Mouse (Mus musculus) CH12.LX (cell line): ENCODE data around the gene Tmed2. TPM values are rescaled to one million over a fixed set of nuclear protein-coding genes. Genes with fewer than 3 reads are reported as not detected.
"Not testable (repeated sequence)": the region's sequence is repeated elsewhere in the genome, so short reads cannot be mapped to it uniquely, and the experiment has no call there.

Experiments used
- DNase-seq: peaks from one replicate; pipeline ENCODE4 v3.0.0-alpha.2; 2013; ENCODE audit errors: extremely low read depth
- H3K27ac ChIP-seq: 2 replicates; pipeline ENCODE4 v1.5.1; 2012; ENCODE audit warnings: low read depth, mild to moderate bottlenecking, control low read depth, moderate library complexity; ENCODE audit not compliant: insufficient read depth
- H3K27me3 ChIP-seq: replicated peaks from 2 replicates; pipeline ENCODE3; 2012; ENCODE audit warnings: inconsistent platforms
- H3K36me3 ChIP-seq, 2 experiments: replicated peaks in 1 of 2; 2 replicates each; pipeline versions ENCODE3 to v1.6.1; 2012; ENCODE audit warnings: inconsistent platforms in 1 of 2, low read length in 1 of 2, mild to moderate bottlenecking in 1 of 2, mixed read lengths in 1 of 2, moderate library complexity in 1 of 2; ENCODE audit not compliant: control insufficient read depth in 1 of 2, insufficient read depth in 1 of 2
- H3K4me1 ChIP-seq, 2 experiments: 2 replicates each; pipeline ENCODE4 v1.6.1; 2012; ENCODE audit warnings: inconsistent platforms in 1 of 2, moderate library complexity in 1 of 2; ENCODE audit not compliant: insufficient read depth in 2 of 2, control insufficient read depth in 1 of 2
- H3K4me2 ChIP-seq: 2 replicates; pipeline ENCODE4 v1.6.1; 2012; ENCODE audit warnings: low read depth, mild to moderate bottlenecking, control low read depth; ENCODE audit not compliant: poor library complexity, insufficient read depth, severe bottlenecking
- H3K4me3 ChIP-seq, 3 experiments: fragments of 150-350 bp in 1 of 3; sonication (generic) in 1 of 3; replicated peaks in 1 of 3; 2 replicates each; pipeline versions ENCODE3 to v1.5.1; 2011 to 2012; ENCODE audit warnings: low read depth in 2 of 3, low read length in 2 of 3, mild to moderate bottlenecking in 2 of 3, moderate library complexity in 2 of 3, control low read depth in 1 of 3, improper control_type of control experiment in 1 of 3, inconsistent platforms in 1 of 3, mixed read lengths in 1 of 3; ENCODE audit not compliant: poor library complexity in 1 of 3
- H3K79me2 ChIP-seq: replicated peaks from 2 replicates; pipeline ENCODE4 v1.6.1; 2012; ENCODE audit warnings: mild to moderate bottlenecking, moderate library complexity; ENCODE audit not compliant: control insufficient read depth, poor library complexity, insufficient read depth, severe bottlenecking; ENCODE audit errors: extremely low read depth
- H3K9ac ChIP-seq: 2 replicates; pipeline ENCODE4 v1.6.1; 2012; ENCODE audit warnings: low read depth, mild to moderate bottlenecking, control low read depth, moderate library complexity; ENCODE audit not compliant: insufficient read depth
- H3K9me3 ChIP-seq: replicated peaks from 2 replicates; pipeline ENCODE3; 2012; ENCODE audit warnings: low read length, inconsistent platforms, mixed read lengths
- CHD1 ChIP-seq: IDR thresholded peaks from 2 replicates; pipeline ENCODE4 v1.6.1; 2012; ENCODE audit warnings: low read depth, low read length, improper control_type of control experiment, inconsistent platforms
- CHD2 ChIP-seq: IDR thresholded peaks from 2 replicates; pipeline ENCODE4 v1.6.1; 2011; ENCODE audit warnings: low read length, improper control_type of control experiment
- E2F4 ChIP-seq: IDR thresholded peaks from 2 replicates; pipeline ENCODE4 v1.6.1; 2011; ENCODE audit warnings: low read depth, low read length, improper control_type of control experiment; ENCODE audit not compliant: insufficient replicate concordance
- ELF1 ChIP-seq: IDR thresholded peaks from 2 replicates; pipeline ENCODE4 v1.6.1; 2014; ENCODE audit warnings: low read depth, mild to moderate bottlenecking, inconsistent platforms, low read length, improper control_type of control experiment
- EP300 ChIP-seq: IDR thresholded peaks from 2 replicates; pipeline ENCODE4 v1.6.1; 2011; ENCODE audit warnings: low read length, improper control_type of control experiment
- GABPA ChIP-seq: IDR thresholded peaks from 2 replicates; pipeline ENCODE4 v1.6.1; 2012; ENCODE audit warnings: low read depth, low read length, improper control_type of control experiment, inconsistent platforms; ENCODE audit not compliant: insufficient replicate concordance
- HCFC1 ChIP-seq: IDR thresholded peaks from 2 replicates; pipeline ENCODE4 v1.6.1; 2012; ENCODE audit warnings: low read depth, mild to moderate bottlenecking, inconsistent platforms, low read length, improper control_type of control experiment
- JUN ChIP-seq: IDR thresholded peaks from 2 replicates; pipeline ENCODE4 v1.6.1; 2011; ENCODE audit warnings: low read depth, mild to moderate bottlenecking, low read length, improper control_type of control experiment, moderate library complexity; ENCODE audit not compliant: insufficient read depth
- MAFK ChIP-seq: IDR thresholded peaks from 2 replicates; pipeline ENCODE4 v1.6.1; 2011; ENCODE audit warnings: low read length, improper control_type of control experiment; ENCODE audit not compliant: insufficient replicate concordance
- MAZ ChIP-seq: IDR thresholded peaks from 2 replicates; pipeline ENCODE4 v1.6.1; 2012; ENCODE audit warnings: low read depth, mild to moderate bottlenecking, inconsistent platforms, low read length, improper control_type of control experiment, moderate library complexity
- MEF2A ChIP-seq: IDR thresholded peaks from 2 replicates; pipeline ENCODE4 v1.6.1; 2014; ENCODE audit warnings: low read depth, mild to moderate bottlenecking, inconsistent platforms, low read length, improper control_type of control experiment, borderline replicate concordance
- PAX5 ChIP-seq: IDR thresholded peaks from 2 replicates; pipeline ENCODE4 v1.6.1; 2012; ENCODE audit warnings: low read length, inconsistent platforms, mixed read lengths
- POLR2A ChIP-seq: IDR thresholded peaks from 2 replicates; pipeline ENCODE4 v1.6.1; 2011; ENCODE audit warnings: low read depth, mild to moderate bottlenecking, improper control_type of control experiment, low read length
- POLR2AphosphoS2 ChIP-seq: IDR thresholded peaks from 2 replicates; pipeline ENCODE4 v1.6.1; 2011; ENCODE audit warnings: low read depth, low read length, improper control_type of control experiment
- SIN3A ChIP-seq: IDR thresholded peaks from 2 replicates; pipeline ENCODE4 v1.6.1; 2012; ENCODE audit warnings: low read length, improper control_type of control experiment, inconsistent platforms
- USF2 ChIP-seq: conservative IDR thresholded peaks from 2 replicates; pipeline ENCODE4 v1.6.1; 2011; ENCODE audit warnings: low read depth, low read length, improper control_type of control experiment
- ZKSCAN1 ChIP-seq: IDR thresholded peaks from 2 replicates; pipeline ENCODE4 v1.6.1; 2012; ENCODE audit warnings: low read depth, inconsistent platforms, low read length, improper control_type of control experiment, borderline replicate concordance
- ZMIZ1 ChIP-seq: IDR thresholded peaks from 2 replicates; pipeline ENCODE4 v1.6.1; 2012; ENCODE audit warnings: low read depth, mild to moderate bottlenecking, inconsistent platforms, low read length, improper control_type of control experiment
- dilution Hi-C: fragments of 300-500 bp; cut with MboI; formaldehyde crosslinking; loops from 2 replicates; pipeline ENCODE4 v1.14.3; 2020; ENCODE audit warnings: low sequenced_read_pairs; ENCODE audit not compliant: extremely low pct_unique_long_range_greater_than_20kb, extremely low pct_ligation_motif_present
- in situ Hi-C: fragments of 300-500 bp; cut with MboI; formaldehyde crosslinking; loops from 3 replicates; pipeline ENCODE4 v1.14.3; 2019; ENCODE audit warnings: low sequenced_read_pairs, low pct_ligation_motif_present, low pct_unique_long_range_greater_than_20kb, mixed read lengths
- polyA plus RNA-seq: library from polyadenylated mRNA; unstranded; fragments of >175 nt; gene quantifications from 2 replicates; pipeline ENCODE4 v1.2.1, GENCODE M21; 2012; ENCODE audit warnings: low read depth; ENCODE audit not compliant: insufficient read length
- total RNA-seq, 2 experiments: library from RNA; depleted of rRNA; stranded (reverse); fragments of 300-350 nt in 1 of 2; fragments of >200 nt in 1 of 2; gene quantifications; 2 replicates each; pipeline ENCODE4 v1.2.3; 2012 to 2014

The Tmed2 gene
- total and polyA plus RNA-seq, 3 experiments = 205 to 769 (median 301) TPM

DNA sequence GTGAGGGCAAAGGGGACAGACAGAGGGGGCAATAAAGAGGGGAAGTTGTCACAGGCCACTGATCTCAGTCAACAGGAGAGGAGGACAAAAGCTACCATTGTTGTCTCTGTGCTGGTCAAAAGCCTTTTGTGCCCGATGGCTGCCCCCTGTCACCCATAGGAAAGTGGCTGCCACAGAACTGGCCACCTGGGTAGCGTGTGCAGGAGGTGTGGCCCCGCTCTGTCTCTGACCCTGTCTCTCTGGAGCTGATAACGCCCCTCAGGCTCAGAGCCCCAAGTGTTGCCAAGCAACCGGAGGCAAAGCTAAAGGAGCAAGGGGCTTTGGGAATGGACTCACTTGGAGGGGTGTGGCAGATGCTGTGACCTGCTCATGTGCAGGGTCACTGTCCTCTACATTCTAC lies 41.5 kb upstream of the Tmed2 start:
- Histone ChIP-seq H3K4me2 (no peak overlapping the region), H3K4me1 (peaks cover 0 to 45% of the 10 kb centered on the region in 2 experiments; a peak in 2 of 4 replicates)

GRCm38 (mm10) chr5:124500037-124500436 lies 40.5 kb upstream of the Tmed2 start:
- Histone ChIP-seq H3K36me3 (peaks cover 5 to 39% of the 10 kb centered on the region in 2 experiments), H3K4me1 (peaks cover 0 to 45% of the 10 kb centered on the region in 2 experiments; a peak in 2 of 4 replicates)
- H3K4me2 ChIP-seq, H3K9ac ChIP-seq, H3K9me3 ChIP-seq, H3K27me3 ChIP-seq, H3K79me2 ChIP-seq, DNase-seq, H3K27ac ChIP-seq, in situ Hi-C loops, H3K4me3 ChIP-seq, dilution Hi-C loops: not testable (repeated sequence)

More for the DNA sequence above, 41.5 kb upstream of the Tmed2 start:
- in situ Hi-C loops = no loop called here
- H3K27me3 ChIP-seq = no peaks in the 10 kb centered on the region
- dilution Hi-C loops = no loop called here
- no peak overlapping the region for H3K4me3 ChIP-seq
- no peaks in the 10 kb centered on the region for H3K79me2 ChIP-seq
- H3K9ac ChIP-seq = no peak overlapping the region
- TF ChIP-seq SIN3A (no peak), HCFC1 (no peak), POLR2AphosphoS2 (no peak), JUN (no peak), MAZ (no peak), PAX5 (no peak), POLR2A (no peak), GABPA (no peak), ZMIZ1 (no peak), MEF2A (no peak), E2F4 (no peak), CHD1 (no peak), ELF1 (no peak), CHD2 (no peak), ZKSCAN1 (no peak)
- no peak overlapping the region for H3K27ac ChIP-seq
- no peak for DNase-seq
- H3K9me3 ChIP-seq = no peaks in the 10 kb centered on the region
- peaks cover 5 to 44% of the 10 kb centered on the region in 2 experiments for H3K36me3 ChIP-seq

DNA sequence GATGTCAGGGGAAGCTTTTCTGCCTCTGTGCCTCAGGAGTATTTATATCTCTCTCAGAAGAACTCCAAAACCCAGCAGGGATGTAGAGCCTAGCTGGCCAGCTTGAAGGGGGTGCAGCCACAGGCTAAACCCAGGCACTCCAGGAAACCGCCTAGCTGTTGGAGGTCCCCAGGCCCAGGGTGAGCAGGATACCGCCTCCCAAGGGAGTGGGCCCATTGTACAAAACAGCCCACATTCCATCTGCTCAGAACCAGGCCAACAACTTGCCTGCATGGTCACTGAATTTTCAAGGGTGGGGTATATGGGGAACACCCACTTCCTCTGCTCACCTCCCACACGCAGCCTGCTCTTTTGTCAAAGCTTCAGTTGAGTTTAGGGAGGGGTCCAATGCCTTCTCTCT lies 39.9 kb upstream of the Tmed2 start:
- H3K27me3 ChIP-seq = no peaks in the 10 kb centered on the region
- H3K4me3 ChIP-seq = no peak overlapping the region
- no peak overlapping the region for H3K4me2 ChIP-seq
- in situ Hi-C loops (no loop called here), dilution Hi-C loops (no loop called here)
- H3K9ac ChIP-seq = no peak overlapping the region
- peaks cover 5 to 35% of the 10 kb centered on the region in 2 experiments for H3K36me3 ChIP-seq
- H3K9me3 ChIP-seq = no peaks in the 10 kb centered on the region
- H3K27ac ChIP-seq = no peak overlapping the region
- H3K4me1 ChIP-seq = peaks cover 0 to 39% of the 10 kb centered on the region in 2 experiments; a peak in 2 of 4 replicates
- no peak for DNase-seq
- no peaks in the 10 kb centered on the region for H3K79me2 ChIP-seq
- no peak for TF ChIP-seq USF2
- TF ChIP-seq MAZ = no peak
- no peak for TF ChIP-seq JUN
- TF ChIP-seq MAFK = no peak
- TF ChIP-seq MEF2A = no peak
- TF ChIP-seq SIN3A = no peak
- no peak for TF ChIP-seq E2F4
- TF ChIP-seq EP300 = no peak
